Mouse (Mus musculus) heart, adult 2 months (tissue): ENCODE measurements at regions not wholly inside any gene's neighbourhood (a gene's known extent, or its start where the extent isn't known, plus 50 kb on each side); places are given as distances from the start of the nearest gene placed in this dataset.

Experiments
- CTCF ChIP-seq: fragments of 200-600 bp; IDR thresholded peaks from 2 replicates; pipeline ENCODE4 v1.8.1; 2022; ENCODE audit warnings: antibody characterized with exemption, mild to moderate bottlenecking, moderate library complexity
- EP300 ChIP-seq: fragments of 200-500 bp; IDR thresholded peaks from 2 replicates; pipeline ENCODE4 v1.6.1; 2011; ENCODE audit warnings: low read depth, low read length, control low read depth; ENCODE audit not compliant: insufficient read depth
- POLR2A ChIP-seq: fragments of 200-500 bp; IDR thresholded peaks from 2 replicates; pipeline ENCODE4 v1.6.1; 2011; ENCODE audit warnings: mild to moderate bottlenecking, low read depth, low read length, control low read depth; ENCODE audit not compliant: insufficient read depth

DNA sequence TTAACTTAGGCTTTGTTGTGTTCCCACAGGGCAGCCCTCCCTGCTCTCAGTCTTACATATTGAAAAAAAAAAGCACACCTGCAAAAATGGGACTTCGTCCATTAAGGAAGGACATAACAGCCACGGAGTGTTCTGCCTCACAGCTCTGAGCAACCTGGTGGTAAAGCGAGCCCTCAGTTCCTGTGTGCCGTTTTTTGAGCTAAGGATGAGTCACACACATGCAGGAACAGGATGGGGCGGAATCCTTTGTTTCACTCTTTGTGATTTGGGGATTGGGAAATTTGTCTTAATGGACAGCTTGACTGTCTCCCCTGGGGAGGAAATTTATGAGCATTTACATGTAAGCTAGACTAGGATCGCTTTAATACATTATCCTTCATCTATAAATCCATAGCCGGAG lies 129.6 kb upstream of the Krr1 start:
- no peak for TF ChIP-seq CTCF
- TF ChIP-seq EP300 = no peak
- no peak for TF ChIP-seq POLR2A
